Mouse (Mus musculus): ENCODE results near the gene Wdr20.

The Wdr20 gene

DNA sequence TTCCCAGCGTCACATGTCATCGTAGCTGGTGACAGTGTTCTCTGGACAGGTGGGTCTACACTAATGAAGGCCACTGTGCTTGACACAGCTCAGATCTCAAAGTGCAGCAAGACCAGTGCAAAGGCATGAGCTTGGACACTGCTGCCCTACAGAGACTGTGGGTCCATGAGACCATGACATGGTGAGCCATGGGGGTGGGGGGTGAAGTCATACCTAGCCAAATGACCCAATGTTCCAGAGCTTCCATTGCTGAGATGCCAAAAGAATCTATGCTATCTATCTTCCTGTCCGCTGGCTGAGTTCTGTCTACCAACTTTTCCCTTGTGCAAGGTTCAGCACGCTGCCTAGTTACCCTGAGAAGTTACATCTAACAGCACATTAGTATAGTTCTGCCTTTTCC, 91.2 kb downstream of the Wdr20 start:
- no peak for DNase-seq

DNA sequence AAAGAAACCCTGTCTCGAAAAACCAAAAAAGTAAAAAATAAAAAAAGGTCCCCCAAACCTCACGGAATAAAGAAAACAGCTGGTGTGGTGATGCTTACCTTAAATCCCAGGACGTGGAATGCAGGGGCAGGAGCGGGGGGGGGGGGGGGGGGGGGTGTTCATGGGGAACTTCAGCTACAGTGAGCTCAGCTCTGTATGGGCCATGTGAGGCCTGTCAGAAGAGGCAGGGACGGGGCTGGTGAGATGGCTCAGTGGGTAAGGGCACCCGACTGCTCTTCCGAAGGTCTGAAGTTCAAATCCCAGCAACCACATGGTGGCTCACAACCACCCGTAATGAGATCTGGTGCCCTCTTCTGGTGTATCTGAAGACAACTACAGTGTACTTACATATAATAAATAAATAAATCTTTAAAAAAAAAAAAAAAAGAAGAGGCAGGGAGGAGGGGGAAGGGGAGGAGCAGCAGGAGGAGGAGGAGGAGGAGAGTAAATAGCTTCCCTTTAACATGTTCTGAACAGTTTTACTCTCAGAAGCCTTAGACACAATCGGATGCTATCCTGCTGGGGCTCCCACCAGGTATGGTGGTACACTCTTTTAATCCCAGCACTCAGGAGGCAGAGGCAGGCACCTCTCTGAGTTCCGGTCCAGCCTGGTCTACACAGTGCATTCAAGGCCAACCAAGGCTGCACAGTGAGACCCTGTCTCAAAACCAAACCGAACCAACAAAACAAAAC, 92.7 kb downstream of the Wdr20 start:
- no peak for DNase-seq

DNA sequence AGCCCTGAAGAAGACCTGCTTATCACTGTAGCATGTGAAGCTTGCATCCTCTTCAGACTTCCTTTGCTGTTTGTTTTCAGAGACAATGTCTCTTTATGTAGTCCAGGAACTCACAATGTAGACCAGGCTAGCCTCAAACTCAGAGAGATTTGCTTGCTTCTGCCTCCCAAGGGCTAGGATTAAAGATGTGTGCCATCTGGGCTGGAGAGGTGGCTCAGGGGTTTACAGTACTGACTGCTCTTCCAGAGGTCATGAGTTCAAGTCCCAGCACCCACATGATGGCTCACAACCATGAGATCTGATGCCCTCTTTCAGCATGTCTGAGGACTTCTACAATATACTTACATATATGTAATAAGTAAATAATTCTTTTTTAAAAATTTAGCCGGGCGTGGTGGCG, 97.4 kb downstream of the Wdr20 start:
- no peak for DNase-seq

DNA sequence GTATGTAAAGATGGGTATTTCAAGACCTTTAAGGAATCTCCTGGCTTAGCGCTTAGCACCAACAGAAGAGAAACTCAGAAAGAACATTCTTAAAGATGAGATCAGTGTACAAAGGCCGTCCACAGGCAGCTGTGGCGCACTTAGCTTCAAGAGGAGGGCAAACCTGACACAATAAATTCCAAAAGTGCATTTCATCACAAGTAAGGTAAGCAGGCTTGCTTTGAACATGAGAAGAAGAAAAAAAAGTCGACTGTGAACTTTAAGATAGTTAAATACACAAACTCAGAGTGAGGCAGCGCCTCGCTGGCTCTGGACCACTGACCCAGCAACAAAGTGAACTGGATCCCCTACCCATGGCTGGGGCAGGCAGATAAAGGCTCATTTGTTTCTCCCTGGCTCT, 99.0 kb downstream of the Wdr20 start:
- DNase-seq, result no peak

DNA sequence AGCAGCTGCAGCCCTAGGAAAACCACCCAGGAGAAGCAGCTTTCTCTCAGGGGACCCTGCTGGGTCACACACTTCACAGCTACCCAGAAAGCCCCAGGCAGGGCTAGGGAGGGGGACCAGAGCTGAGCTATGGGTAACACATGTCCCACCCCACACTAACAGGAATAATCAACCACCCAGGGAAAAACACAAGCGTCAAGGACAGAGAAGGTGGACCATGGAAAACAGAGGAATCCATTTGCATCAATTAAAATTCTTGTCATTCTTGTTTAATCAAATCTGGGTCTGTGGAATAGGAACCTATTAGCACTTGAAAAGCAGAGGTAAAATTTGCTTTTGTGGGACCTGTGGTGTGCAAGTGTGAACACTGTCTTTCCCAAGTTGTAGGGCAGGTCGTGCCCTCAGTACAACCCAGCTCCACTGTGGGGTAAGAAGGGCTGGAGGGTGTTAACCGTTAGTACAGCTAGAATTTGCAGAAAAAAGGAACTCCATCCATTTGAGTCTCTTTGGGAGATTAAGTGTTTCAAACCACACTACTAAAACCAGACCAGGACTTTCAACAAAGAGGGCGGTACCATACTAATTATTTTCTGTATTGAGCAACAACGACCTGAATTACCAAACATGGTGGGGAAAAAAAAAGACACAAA, 99.6 kb downstream of the Wdr20 start:
- no peak for DNase-seq

- DNase-seq, result no peak
These were observed 100.1 kb downstream of the Wdr20 start for GRCm38 (mm10) chr12:110837850-110838249.

DNA sequence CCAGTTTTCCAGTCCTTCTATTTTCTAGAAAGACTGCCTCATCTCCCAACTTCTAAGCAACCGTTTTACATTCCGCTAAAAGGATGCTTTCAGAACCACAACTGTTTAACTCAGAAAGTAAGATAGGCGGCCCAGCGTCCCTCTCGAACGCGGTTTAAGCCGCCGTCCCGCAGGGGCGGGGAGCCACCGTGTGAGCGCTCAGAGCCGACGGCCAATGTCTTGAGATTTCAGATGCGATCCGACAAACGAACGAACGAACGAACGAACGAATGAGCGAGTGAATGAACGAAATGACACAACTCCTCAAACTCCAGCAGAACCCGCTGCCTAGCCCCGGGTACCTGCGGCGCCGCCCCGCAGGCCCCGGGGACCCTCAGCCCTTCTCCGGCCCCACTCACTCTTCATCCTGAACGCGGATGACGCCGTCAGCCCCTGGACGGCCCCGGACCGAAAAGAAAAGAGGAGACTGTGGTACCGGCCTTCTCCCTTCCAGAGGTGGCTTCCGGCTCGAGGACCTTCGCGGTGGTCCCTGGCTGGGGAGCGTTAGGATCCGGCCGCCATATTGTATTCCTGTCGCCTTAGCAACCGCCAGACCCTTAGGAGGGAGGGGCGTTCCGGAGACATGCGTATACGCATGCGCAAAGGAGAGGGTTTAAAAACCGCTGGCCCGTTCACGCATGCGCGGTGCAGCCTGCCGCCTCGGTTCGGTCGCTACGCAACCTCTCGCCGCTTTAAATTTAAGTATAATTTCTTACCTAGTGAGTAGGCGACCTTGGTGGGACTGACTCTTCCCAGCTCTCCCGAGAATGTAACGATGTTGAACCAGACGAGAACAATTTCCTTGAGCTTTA, 102.8 kb downstream of the Wdr20 start, which contains the start of gene Mok:
Mok (minus strand) TSS at position 592 of the 851 bp plus-strand sequence.
- peak; percentile 97 for DNase-seq

DNA sequence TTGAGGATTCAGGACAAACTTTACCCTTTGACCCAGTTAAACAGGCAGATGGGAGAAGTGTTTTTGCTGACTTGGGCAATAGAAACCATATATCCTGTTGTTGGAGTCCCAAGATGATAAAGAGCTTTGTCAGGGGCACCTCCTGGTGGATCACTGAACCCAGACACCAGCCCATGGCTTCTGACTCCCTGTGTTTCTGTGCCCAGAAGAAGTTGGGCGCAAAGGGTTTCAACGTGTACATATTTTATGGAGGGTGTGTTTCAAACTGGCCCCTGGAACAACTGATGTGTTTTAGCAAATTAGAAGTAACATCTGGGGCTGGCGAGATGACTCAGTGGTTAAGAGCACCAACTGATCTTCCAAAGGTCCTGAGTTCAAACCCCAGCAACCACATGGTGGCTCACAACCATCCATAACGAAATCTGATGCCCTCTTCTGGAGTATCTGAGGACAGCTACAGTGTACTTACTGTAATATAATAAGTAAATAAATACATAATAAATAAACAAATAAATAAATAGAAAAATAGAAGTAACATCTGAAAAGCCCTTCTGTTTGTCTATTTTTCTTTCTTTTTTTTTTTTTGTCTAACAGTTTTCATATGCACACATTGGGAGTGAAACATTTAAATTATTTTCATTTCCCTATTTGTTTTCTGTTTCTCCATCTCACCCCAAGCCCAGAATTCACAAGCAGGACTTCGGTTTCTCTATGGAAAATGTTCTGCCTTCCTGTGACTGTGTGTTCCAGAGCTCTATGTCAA, 104.2 kb downstream of the Wdr20 start:
- DNase-seq, result no peak

DNA sequence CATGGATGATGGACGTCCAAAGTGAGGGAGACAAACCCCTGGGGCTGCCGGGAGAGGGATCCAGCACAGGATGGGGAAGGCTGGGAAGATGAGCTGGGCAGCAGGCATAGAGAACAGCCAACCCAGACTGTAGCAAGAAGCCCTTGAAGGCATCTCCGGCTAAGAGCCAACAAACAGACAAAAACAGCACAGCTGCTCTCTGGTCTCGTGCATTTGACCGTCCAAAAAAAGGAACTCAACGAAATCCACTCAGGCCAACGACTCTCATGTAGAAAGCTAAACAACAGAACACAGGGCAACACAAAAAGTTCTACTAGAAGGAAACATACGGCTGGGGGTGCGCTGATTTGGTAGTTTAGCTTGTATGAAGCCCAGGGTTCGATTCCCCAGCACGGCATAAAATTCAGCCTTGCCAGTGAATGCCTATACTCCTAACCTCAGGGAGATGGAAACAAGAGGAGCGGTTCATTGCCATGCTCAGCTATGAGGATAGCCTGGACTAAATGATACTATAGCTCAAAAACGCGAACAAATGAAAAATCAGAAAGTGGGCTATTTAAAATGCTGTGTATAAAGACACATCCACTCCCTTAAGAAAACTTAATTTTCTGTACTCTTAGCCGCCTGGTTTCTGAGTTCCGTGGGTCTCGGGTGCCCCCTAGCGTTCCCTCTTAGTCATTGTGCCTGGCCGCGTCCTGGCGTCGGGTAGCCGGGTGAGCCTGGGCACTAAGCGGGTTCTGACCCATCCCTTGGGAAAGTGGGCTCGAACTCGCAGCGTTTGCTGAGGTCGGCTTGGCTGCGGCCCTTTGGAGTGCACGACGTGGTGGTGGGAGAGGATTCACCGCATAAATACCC, 105.7 kb downstream of the Wdr20 start:
- peak; percentile 91 for DNase-seq

GRCm38 (mm10) chr12:110844227-110845130, 106.7 kb downstream of the Wdr20 start:
- DNase-seq, result peak in 1 of 2 experiments; percentile 38

- DNase-seq, result peak; percentile 73
These were observed 107.6 kb downstream of the Wdr20 start for GRCm38 (mm10) chr12:110845131-110845880.

DNA sequence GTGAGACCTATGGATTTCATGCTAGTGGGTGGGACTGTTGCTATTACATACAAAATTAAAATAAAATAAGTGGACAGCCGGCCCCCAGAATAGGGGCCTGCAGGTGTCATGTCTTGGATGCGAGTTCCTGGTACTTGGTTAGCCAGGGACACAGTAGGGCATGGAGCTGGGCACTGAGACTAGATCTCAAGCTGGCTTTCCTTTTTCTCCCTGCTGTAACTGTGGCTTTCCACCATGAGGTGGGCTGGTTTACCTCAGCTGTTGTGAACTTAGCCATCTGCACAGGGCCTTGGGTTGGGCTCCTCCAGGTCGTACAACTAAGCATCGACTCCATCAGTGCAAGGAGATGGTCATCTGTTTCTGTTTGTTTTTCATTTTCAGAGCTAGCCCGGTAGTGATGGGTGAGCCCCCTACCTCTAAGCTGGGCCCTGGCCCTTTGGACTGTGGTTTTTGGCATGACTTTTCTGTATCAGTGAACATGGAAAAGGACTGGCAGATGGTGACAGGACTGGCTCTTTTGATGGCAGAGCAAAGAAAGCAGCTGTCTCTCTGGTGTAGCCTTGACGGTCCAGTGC, 108.5 kb downstream of the Wdr20 start:
- no peak for DNase-seq

- peak; percentile 87 to 88 for DNase-seq
These were observed 112.5 kb downstream of the Wdr20 start, which contains the start of gene Zfp839 for GRCm38 (mm10) chr12:110850010-110850928. Gene Zfp839 (plus strand): TSS chr12:110850253.

GRCm38 (mm10) chr12:110850929-110851256, 113.1 kb downstream of the Wdr20 start:
- DNase-seq, result peak; percentile 33 to 36

DNA sequence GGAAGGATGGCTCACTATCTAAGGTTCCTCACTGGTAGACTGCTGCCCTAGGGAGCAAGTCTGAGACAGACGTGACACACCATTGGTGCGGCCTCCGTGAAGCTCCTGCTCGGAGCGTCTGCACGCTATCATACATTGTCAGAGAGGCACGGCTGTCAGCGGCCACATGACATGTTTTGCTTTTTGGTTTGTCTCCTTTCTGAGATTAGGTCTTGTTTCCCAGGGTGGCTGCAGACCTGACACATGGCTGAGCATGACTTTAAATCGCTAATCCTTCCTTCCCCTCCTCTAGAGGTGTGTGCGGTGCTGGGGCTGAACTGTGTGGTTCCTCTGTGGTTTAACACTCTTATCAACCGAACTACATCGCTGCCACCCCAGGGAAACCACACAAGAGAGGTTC, 113.7 kb downstream of the Wdr20 start:
- peak; percentile 42 to 44 for DNase-seq

DNA sequence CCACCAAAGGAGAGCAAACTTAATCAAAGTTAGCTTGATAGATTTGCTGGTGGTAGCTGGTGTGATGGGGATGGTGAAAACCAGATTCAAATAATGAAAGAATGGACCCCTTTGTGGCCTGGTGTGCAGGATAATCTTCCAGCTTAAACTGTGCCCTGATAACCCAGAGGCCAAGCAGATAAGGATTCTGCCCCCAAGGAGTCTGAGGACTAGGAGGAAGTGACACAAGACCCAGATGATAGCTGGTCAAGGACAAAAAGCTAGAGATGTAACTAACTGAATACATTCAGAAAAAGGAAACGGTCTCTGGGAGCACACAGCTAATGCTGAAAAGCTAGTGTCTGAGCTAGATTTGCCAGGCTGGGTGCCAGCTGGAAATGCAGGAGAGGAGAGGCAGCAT, 114.2 kb downstream of the Wdr20 start:
- no peak for DNase-seq

Measured in B cell, adult 2 months (primary cell).